ENCODE assay signal across 8 mouse cellular contexts in genomic region chr9:106421865-106422160, GRCm38 (mm10). TPM values are rescaled to one million over a fixed set of nuclear protein-coding genes. Genes with fewer than 3 reads are reported as not detected.
A peak's percentile ranks its signal among the peaks of the same experiment; 100 is the strongest.
DNase-seq lines count a peak whose midpoint lies in the region; ATAC-seq and TF ChIP-seq lines count a peak whose summit lies in the region.

No protein-coding gene starts in this region.

- peak; percentile 71 for DNase-seq in MEL-GATA-1-ER (ENCODE audit: extremely low read depth, low read depth)
- peak; percentile 80 to 85 for DNase-seq in cerebellum, adult 2 months
- peak; percentile 90 for DNase-seq in hindbrain, embryonic 10.5 days (ENCODE audit: low spot score)
- peak; percentile 94 for DNase-seq in layer of hippocampus, adult 9-10 months (ENCODE audit: low spot score)
- DNase-seq in ovary, postnatal 14 days (ENCODE audit: low spot score), result peak; percentile 88
- DNase-seq in thymus, postnatal 14 days, result peak; percentile 88

- peak; percentile 67 for ATAC-seq in frontal cortex, adult (ENCODE audit: low TSS enrichment)
- peak; percentile 84 for ATAC-seq in lung, embryonic 16.5 days (ENCODE audit: low read depth)

- H3K36me3 ChIP-seq in hindbrain, embryonic 10.5 days, result no peaks in the 10 kb centered on the region
- H3K36me3 ChIP-seq in lung, embryonic 16.5 days (ENCODE audit: control insufficient read depth, insufficient read depth, low read length), result no peaks in the 10 kb centered on the region

- no peaks in the 10 kb centered on the region for H3K27me3 ChIP-seq in cerebellum, adult 2 months (ENCODE audit: control insufficient read depth, insufficient read depth, low read length)
- H3K27me3 ChIP-seq in hindbrain, embryonic 10.5 days (ENCODE audit: insufficient read depth, poor library complexity, severe bottlenecking), result peaks cover 15% of the 10 kb centered on the region
- H3K27me3 ChIP-seq in lung, embryonic 16.5 days (ENCODE audit: control insufficient read depth, insufficient read depth, low read depth, low read length), result no peaks in the 10 kb centered on the region

- H3K4me3 ChIP-seq in cerebellum, adult 2 months (replicated peaks; ENCODE audit: insufficient read depth, low read depth, low read length), result peak overlapping the region; percentile 28
- peak overlapping the region; percentile 37 for H3K4me3 ChIP-seq in hindbrain, embryonic 10.5 days
- H3K4me3 ChIP-seq in lung, embryonic 16.5 days (ENCODE audit: low read length), result no peak overlapping the region

- TF ChIP-seq POLR2A in cerebellum, adult 2 months (IDR thresholded peaks at IDR 0.05; ENCODE audit: borderline replicate concordance, insufficient read depth, low read length), result no peak

- peak overlapping the region; percentile 27 for H3K9ac ChIP-seq in lung, embryonic 16.5 days (ENCODE audit: low read length)

- no peaks in the 10 kb centered on the region for H3K9me3 ChIP-seq in hindbrain, embryonic 10.5 days
- no peaks in the 10 kb centered on the region for H3K9me3 ChIP-seq in lung, embryonic 16.5 days (ENCODE audit: control insufficient read depth, low read length)

- H3K4me1 ChIP-seq in cerebellum, adult 2 months (ENCODE audit: control insufficient read depth, insufficient read depth, low read length), result peaks cover 4% of the 10 kb centered on the region; the same call in 1 of the 2 replicates
- H3K4me1 ChIP-seq in hindbrain, embryonic 10.5 days (replicated peaks), result peaks cover 49% of the 10 kb centered on the region
- H3K4me1 ChIP-seq in lung, embryonic 16.5 days (replicated peaks; ENCODE audit: control insufficient read depth, insufficient read depth, low read length), result peaks cover 27% of the 10 kb centered on the region

- no peak overlapping the region for H3K27ac ChIP-seq in cerebellum, adult 2 months (ENCODE audit: insufficient read depth, low read length)
- H3K27ac ChIP-seq in hindbrain, embryonic 10.5 days, result peak overlapping the region; percentile 82
- H3K27ac ChIP-seq in lung, embryonic 16.5 days (ENCODE audit: low read length), result no peak overlapping the region

- H3K4me2 ChIP-seq in lung, embryonic 16.5 days (ENCODE audit: low read depth, low read length), result peak overlapping the region; percentile 32

- 0% methylated on average over 3 of the region's 3 CpGs for WGBS in cerebellum, adult 2 months
- 0% methylated on average over 3 of the region's 3 CpGs for WGBS in hindbrain, embryonic 10.5 days
- 0% methylated on average over 3 of the region's 3 CpGs for WGBS in lung, embryonic 16.5 days

- peak; percentile 94 for TF ChIP-seq CTCF in cerebellum, adult 2 months (IDR thresholded peaks at IDR 0.05; ENCODE audit: borderline replicate concordance, insufficient read depth, low read depth, low read length)

RNA-seq across cellular contexts. Expression of gene Rpl29, which starts 7.4 kb away (rescaled TPM):
- polyA plus RNA-seq in cerebellum, adult 2 months (2012; rRNA removed), result 435 and 475 TPM in 2 replicates
- polyA plus RNA-seq in hindbrain, embryonic 10.5 days (2016; fragmentation: Nextera tagmentation; extraction: Ambion mirVana), result 912 and 973 TPM in 2 replicates
- 951 and 977 TPM in 2 replicates for polyA plus RNA-seq in lung, embryonic 16.5 days (2015; fragmentation: Nextera tagmentation; extraction: Ambion mirVana)

RNA-seq across cellular contexts. Expression of gene Acy1, which starts 16.3 kb away (rescaled TPM):
- polyA plus RNA-seq in cerebellum, adult 2 months (2012; rRNA removed), result 16.2 and 16.4 TPM in 2 replicates
- 36.7 and 37.0 TPM in 2 replicates for polyA plus RNA-seq in hindbrain, embryonic 10.5 days (2016; fragmentation: Nextera tagmentation; extraction: Ambion mirVana)
- 25.0 and 29.7 TPM in 2 replicates for polyA plus RNA-seq in lung, embryonic 16.5 days (2015; fragmentation: Nextera tagmentation; extraction: Ambion mirVana)

RNA-seq across cellular contexts. Expression of gene Abhd14b, which starts 25.4 kb away (rescaled TPM):
- polyA plus RNA-seq in cerebellum, adult 2 months (2012; rRNA removed), result 59.7 and 68.5 TPM in 2 replicates
- polyA plus RNA-seq in hindbrain, embryonic 10.5 days (2016; fragmentation: Nextera tagmentation; extraction: Ambion mirVana), result 5.7 and 6.0 TPM in 2 replicates
- 18.0 and 21.8 TPM in 2 replicates for polyA plus RNA-seq in lung, embryonic 16.5 days (2015; fragmentation: Nextera tagmentation; extraction: Ambion mirVana)

RNA-seq across cellular contexts. Expression of gene Abhd14a, which starts 25.7 kb away (rescaled TPM):
- polyA plus RNA-seq in cerebellum, adult 2 months (2012; rRNA removed), result 49.7 and 51.5 TPM in 2 replicates
- 39.7 and 41.9 TPM in 2 replicates for polyA plus RNA-seq in hindbrain, embryonic 10.5 days (2016; fragmentation: Nextera tagmentation; extraction: Ambion mirVana)
- polyA plus RNA-seq in lung, embryonic 16.5 days (2015; fragmentation: Nextera tagmentation; extraction: Ambion mirVana), result 52.8 and 56.0 TPM in 2 replicates

RNA-seq across cellular contexts. Expression of gene Pcbp4, which starts 31.3 kb away (rescaled TPM):
- polyA plus RNA-seq in cerebellum, adult 2 months (2012; rRNA removed), result 515 and 572 TPM in 2 replicates
- polyA plus RNA-seq in hindbrain, embryonic 10.5 days (2016; fragmentation: Nextera tagmentation; extraction: Ambion mirVana), result 395 and 430 TPM in 2 replicates
- 58.6 and 60.7 TPM in 2 replicates for polyA plus RNA-seq in lung, embryonic 16.5 days (2015; fragmentation: Nextera tagmentation; extraction: Ambion mirVana)
